ENCODE assay signal across 19 mouse cellular contexts in genomic region chr6:92921843-92922242, GRCm38 (mm10). TPM values are rescaled to one million over a fixed set of nuclear protein-coding genes. Genes with fewer than 3 reads are reported as not detected.
DNase-seq lines count a peak whose midpoint lies in the region; ATAC-seq lines count a peak whose summit lies in the region.
"Had no signal": no experiment of that assay in that cellular context is flagged by ENCODE, and none has a peak within 500 bp of the region (broad histone marks: within the 10 kb centered on the region; RNA-seq: fewer than 3 reads in every experiment).

No protein-coding gene starts in this region.

- no peak overlapping the region for H3K27ac ChIP-seq in heart, embryonic 12.5 days (ENCODE audit: poor library complexity, severe bottlenecking)
- peak overlapping the region; percentile 48 for H3K27ac ChIP-seq in brown adipose tissue, adult 24 weeks (replicated peaks; ENCODE audit: low read depth, low read length)
- H3K27ac ChIP-seq: embryonic facial prominence, embryonic 10.5 days; forebrain, embryonic 15.5 days; liver, embryonic 13.5 days; midbrain, embryonic 10.5 days; neural tube, embryonic 12.5 days; stomach, embryonic 15.5 days had no signal

- no peaks in the 10 kb centered on the region for H3K9me3 ChIP-seq in heart, embryonic 12.5 days (replicated peaks)
- H3K9me3 ChIP-seq: embryonic facial prominence, embryonic 10.5 days; forebrain, embryonic 15.5 days; liver, embryonic 13.5 days; midbrain, embryonic 10.5 days; neural tube, embryonic 12.5 days; stomach, embryonic 15.5 days had no signal

- ATAC-seq in heart, embryonic 12.5 days (ENCODE audit: insufficient number of reproducible peaks, low FRiP score) = no peak
- ATAC-seq: forebrain, embryonic 15.5 days had no signal

- H3K4me1 ChIP-seq in heart, embryonic 12.5 days (replicated peaks) = peaks cover 36% of the 10 kb centered on the region
- peaks cover 25% of the 10 kb centered on the region for H3K4me1 ChIP-seq in brown adipose tissue, adult 24 weeks (ENCODE audit: control insufficient read depth, insufficient read depth, insufficient read length, low read length)
- H3K4me1 ChIP-seq: forebrain, embryonic 15.5 days; liver, embryonic 13.5 days; midbrain, embryonic 10.5 days; neural tube, embryonic 12.5 days had no signal

- no peaks in the 10 kb centered on the region for H3K27me3 ChIP-seq in heart, embryonic 12.5 days (replicated peaks)
- H3K27me3 ChIP-seq: forebrain, embryonic 15.5 days; liver, embryonic 13.5 days; neural tube, embryonic 12.5 days; stomach, embryonic 15.5 days had no signal

- intact Hi-C loops in left cerebral cortex, postnatal 10 days (cut with DNase I) = no loop called here

- H3K4me2 ChIP-seq in heart, embryonic 12.5 days = no peak overlapping the region; the same call in 1 of the 2 replicates
- H3K4me2 ChIP-seq: forebrain, embryonic 15.5 days; liver, embryonic 13.5 days; neural tube, embryonic 12.5 days; stomach, embryonic 15.5 days had no signal

- peak; percentile 92 for DNase-seq in heart, adult 11 months
- DNase-seq in kidney, adult 11 months = peak; percentile 78
- DNase-seq in kidney, postnatal 4 days = peak; percentile 75 to 79
- DNase-seq in urinary bladder, postnatal 4 days (ENCODE audit: low spot score in 2 of 2) = no peak
- no peak for DNase-seq in left cerebral cortex, postnatal 10 days (ENCODE audit: extremely low spot score in 1 of 2, low spot score in 2 of 2)
- no peak for DNase-seq in neural tube, embryonic 10.5 days (ENCODE audit: extremely low spot score, low spot score)
- DNase-seq: cerebellum, adult 9-10 months; gastrocnemius, postnatal 14 days; liver, embryonic 13.5 days; right cerebral cortex, postnatal 14 days had no signal

- whole genome bisulfite sequencing in heart, embryonic 12.5 days = 26% methylated on average over 4 of the region's 4 CpGs

- no peak overlapping the region for H3K9ac ChIP-seq in heart, embryonic 12.5 days
- H3K9ac ChIP-seq: forebrain, embryonic 15.5 days; liver, embryonic 13.5 days; neural tube, embryonic 12.5 days; stomach, embryonic 15.5 days had no signal

- no peak overlapping the region for H3K4me3 ChIP-seq in heart, embryonic 12.5 days
- no peak overlapping the region for H3K4me3 ChIP-seq in brown adipose tissue, adult 24 weeks (ENCODE audit: insufficient read depth, low read depth, low read length)
- H3K4me3 ChIP-seq: embryonic facial prominence, embryonic 10.5 days; forebrain, embryonic 15.5 days; liver, embryonic 13.5 days; midbrain, embryonic 10.5 days; neural tube, embryonic 12.5 days; stomach, embryonic 15.5 days had no signal

- H3K36me3 ChIP-seq in heart, embryonic 12.5 days = peaks cover 3% of the 10 kb centered on the region; the same call in 1 of the 2 replicates
- H3K36me3 ChIP-seq: embryonic facial prominence, embryonic 10.5 days; forebrain, embryonic 15.5 days; liver, embryonic 13.5 days; midbrain, embryonic 10.5 days; neural tube, embryonic 12.5 days; stomach, embryonic 15.5 days had no signal

RNA-seq across cellular contexts. Expression of gene Adamts9, which starts 21.4 kb away (rescaled TPM):
- 6.4 and 7.0 TPM in 2 replicates for polyA plus RNA-seq in heart, embryonic 12.5 days (2016; fragmentation: Nextera tagmentation; extraction: Ambion mirVana)
- polyA plus RNA-seq in brown adipose tissue, adult 24 weeks (2012; ENCODE audit: insufficient read depth, insufficient read length, missing spikeins) = 4.0 and 6.2 TPM in 2 replicates
- total RNA-seq in left cerebral cortex, postnatal 10 days (2021) = 1 to 10 TPM; 5.7 to 7.9 TPM

RNA-seq across cellular contexts. Expression of gene Gm15737, which starts 52.7 kb away (rescaled TPM):
- 0.10 and 0.13 TPM in 2 replicates for polyA plus RNA-seq in heart, embryonic 12.5 days (2016; fragmentation: Nextera tagmentation; extraction: Ambion mirVana)
- polyA plus RNA-seq in brown adipose tissue, adult 24 weeks (2012; ENCODE audit: insufficient read depth, insufficient read length, missing spikeins) = not detected in 2 replicates
- not detected for total RNA-seq in left cerebral cortex, postnatal 10 days (2021)
- total RNA-seq: left cerebral cortex, adult 18-20 months had no signal
- polyA plus RNA-seq: C2C12; embryonic facial prominence, embryonic 10.5 days; forebrain, embryonic 15.5 days; liver, embryonic 13.5 days; midbrain, embryonic 10.5 days; neural tube, embryonic 12.5 days had no signal

Comparison
In these comparisons a context has a peak if more than half of its experiments do, and no peak if none do; other contexts are left out.
1. DNase-seq: peak in heart, adult 11 months (single experiment), kidney, adult 11 months (single experiment) and kidney, postnatal 4 days (2 of 2); none in urinary bladder, postnatal 4 days (0 of 2), left cerebral cortex, postnatal 10 days (0 of 2) and neural tube, embryonic 10.5 days (single experiment).